Mouse (Mus musculus): Measurements from ENCODE around the gene Meis1. TPM values are rescaled to one million over a fixed set of nuclear protein-coding genes. Genes with fewer than 3 reads are reported as not detected.

Meis1 gene
- polyA plus RNA-seq (2011; ENCODE audit: insufficient read depth, insufficient read length, low replicate concordance, missing spikeins), result 5.5 and 7.8 TPM in 2 replicates

- Histone ChIP-seq H3K27ac (ENCODE audit: control insufficient read depth, insufficient read depth, low read depth, low read length, poor library complexity) (peak within 1 kb of the TSS; percentile 69), H3K4me1 (ENCODE audit: control insufficient read depth, insufficient read depth, low read length) (no peaks in the 10 kb centered on the region), H3K4me3 (replicated peaks; ENCODE audit: control insufficient read depth, low read depth, low read length) (peak within 1 kb of the TSS; percentile 76)
- WGBS, result under 1% methylated on average over 29 of the region's 29 CpGs
- peak; percentile 63; the same call in 1 of the 2 replicates for TF ChIP-seq POLR2A (IDR thresholded peaks at IDR 0.05; ENCODE audit: borderline replicate concordance, control insufficient read depth, low read depth, low read length)
- TF ChIP-seq CTCF (IDR thresholded peaks at IDR 0.05; ENCODE audit: control insufficient read depth, insufficient read depth, low read length), result peak; percentile 12; the same call in 1 of the 2 replicates
Measured at GRCm38 (mm10) chr11:19018489-19019203, at the start of gene Meis1. Gene Meis1, minus strand, starts transcription at chr11:19018985.

GRCm38 (mm10) chr11:19067334-19067733, 48.5 kb upstream of the Meis1 start:
- TF ChIP-seq CTCF (IDR thresholded peaks at IDR 0.05; ENCODE audit: control insufficient read depth, insufficient read depth, low read length), result no peak
- no peak for TF ChIP-seq POLR2A (IDR thresholded peaks at IDR 0.05; ENCODE audit: borderline replicate concordance, control insufficient read depth, low read depth, low read length)
- Histone ChIP-seq H3K4me1 (ENCODE audit: control insufficient read depth, insufficient read depth, low read length) (no peaks in the 10 kb centered on the region), H3K27ac (ENCODE audit: control insufficient read depth, insufficient read depth, low read depth, low read length, poor library complexity) (no peak overlapping the region), H3K4me3 (replicated peaks; ENCODE audit: control insufficient read depth, low read depth, low read length) (no peak overlapping the region)
- whole genome bisulfite sequencing, result 87% methylated on average over 5 of the region's 5 CpGs

GRCm38 (mm10) chr11:19049276-19049675, 30.5 kb upstream of the Meis1 start:
- no peak overlapping the region for H3K27ac ChIP-seq (ENCODE audit: control insufficient read depth, insufficient read depth, low read depth, low read length, poor library complexity)
- H3K4me3 ChIP-seq (replicated peaks; ENCODE audit: control insufficient read depth, low read depth, low read length), result no peak overlapping the region
- TF ChIP-seq CTCF (IDR thresholded peaks at IDR 0.05; ENCODE audit: control insufficient read depth, insufficient read depth, low read length) (no peak), POLR2A (IDR thresholded peaks at IDR 0.05; ENCODE audit: borderline replicate concordance, control insufficient read depth, low read depth, low read length) (no peak)
- no peaks in the 10 kb centered on the region for H3K4me1 ChIP-seq (ENCODE audit: control insufficient read depth, insufficient read depth, low read length)
- 85% methylated on average over 7 of the region's 7 CpGs for WGBS

- TF ChIP-seq POLR2A (IDR thresholded peaks at IDR 0.05; ENCODE audit: borderline replicate concordance, control insufficient read depth, low read depth, low read length) (no peak), CTCF (IDR thresholded peaks at IDR 0.05; ENCODE audit: control insufficient read depth, insufficient read depth, low read length) (no peak)
- 87% methylated on average over 10 of the region's 10 CpGs for WGBS
- Histone ChIP-seq H3K4me1 (ENCODE audit: control insufficient read depth, insufficient read depth, low read length) (no peaks in the 10 kb centered on the region), H3K27ac (ENCODE audit: control insufficient read depth, insufficient read depth, low read depth, low read length, poor library complexity) (no peak overlapping the region), H3K4me3 (replicated peaks; ENCODE audit: control insufficient read depth, low read depth, low read length) (no peak overlapping the region)
Measured at GRCm38 (mm10) chr11:19036595-19037166, 17.9 kb upstream of the Meis1 start.

- Histone ChIP-seq H3K27ac (ENCODE audit: control insufficient read depth, insufficient read depth, low read depth, low read length, poor library complexity) (no peak overlapping the region), H3K4me3 (replicated peaks; ENCODE audit: control insufficient read depth, low read depth, low read length) (peak overlapping the region; percentile 16), H3K4me1 (ENCODE audit: control insufficient read depth, insufficient read depth, low read length) (no peaks in the 10 kb centered on the region; the same call in none of the 2 replicates)
- TF ChIP-seq CTCF (IDR thresholded peaks at IDR 0.05; ENCODE audit: control insufficient read depth, insufficient read depth, low read length) (no peak), POLR2A (IDR thresholded peaks at IDR 0.05; ENCODE audit: borderline replicate concordance, control insufficient read depth, low read depth, low read length) (no peak)
- under 1% methylated on average over 58 of the region's 58 CpGs for WGBS
Measured at GRCm38 (mm10) chr11:19026581-19027561, 8.1 kb upstream of the Meis1 start.

GRCm38 (mm10) chr11:19025976-19026520, 7.3 kb upstream of the Meis1 start:
- Histone ChIP-seq H3K4me1 (ENCODE audit: control insufficient read depth, insufficient read depth, low read length) (no peaks in the 10 kb centered on the region; the same call in none of the 2 replicates), H3K27ac (ENCODE audit: control insufficient read depth, insufficient read depth, low read depth, low read length, poor library complexity) (no peak overlapping the region), H3K4me3 (replicated peaks; ENCODE audit: control insufficient read depth, low read depth, low read length) (no peak overlapping the region)
- TF ChIP-seq CTCF (IDR thresholded peaks at IDR 0.05; ENCODE audit: control insufficient read depth, insufficient read depth, low read length) (no peak), POLR2A (IDR thresholded peaks at IDR 0.05; ENCODE audit: borderline replicate concordance, control insufficient read depth, low read depth, low read length) (no peak)
- WGBS, result 7% methylated on average over 11 of the region's 11 CpGs

- Histone ChIP-seq H3K4me1 (ENCODE audit: control insufficient read depth, insufficient read depth, low read length) (no peaks in the 10 kb centered on the region; the same call in none of the 2 replicates), H3K4me3 (replicated peaks; ENCODE audit: control insufficient read depth, low read depth, low read length) (no peak overlapping the region), H3K27ac (ENCODE audit: control insufficient read depth, insufficient read depth, low read depth, low read length, poor library complexity) (no peak overlapping the region)
- 39% methylated on average over 8 of the region's 8 CpGs for whole genome bisulfite sequencing
- TF ChIP-seq POLR2A (IDR thresholded peaks at IDR 0.05; ENCODE audit: borderline replicate concordance, control insufficient read depth, low read depth, low read length) (no peak), CTCF (IDR thresholded peaks at IDR 0.05; ENCODE audit: control insufficient read depth, insufficient read depth, low read length) (no peak)
Measured at GRCm38 (mm10) chr11:19024496-19025265, 5.9 kb upstream of the Meis1 start.

Measured in bone marrow, adult 2 months (tissue).